Mouse (Mus musculus) cerebellum, postnatal 14 days (tissue): ENCODE measurements around the gene Ptpn5.

ENCODE experiments used
- DNase-seq, 2 experiments: peaks; one replicate each; pipeline ENCODE4 v3.0.0; 2021; ENCODE audit warnings: mixed read lengths in 2 of 2

Gene Ptpn5

GRCm38 (mm10) chr7:47133331-47133730 lies at the start of gene Ptpn5:
Gene Ptpn5 (minus strand): TSS chr7:47133684.
- DNase-seq: peak in 1 of 2 experiments; percentile 15

- no peak for DNase-seq
These were observed 37.3 kb upstream of the Ptpn5 start for GRCm38 (mm10) chr7:47170814-47171213.

GRCm38 (mm10) chr7:47165028-47165427 lies 31.5 kb upstream of the Ptpn5 start:
- DNase-seq: no peak

- no peak for DNase-seq
These were observed 29.7 kb upstream of the Ptpn5 start for GRCm38 (mm10) chr7:47163203-47163602.

- peak; percentile 38 to 51 for DNase-seq
These were observed 25.0 kb upstream of the Ptpn5 start for GRCm38 (mm10) chr7:47158451-47158850.

- DNase-seq: peak in 1 of 2 experiments; percentile 30
These were observed 24.3 kb upstream of the Ptpn5 start for GRCm38 (mm10) chr7:47157743-47158142.

GRCm38 (mm10) chr7:47155849-47156248 lies 22.4 kb upstream of the Ptpn5 start:
- DNase-seq: no peak

GRCm38 (mm10) chr7:47155396-47155795 lies 21.9 kb upstream of the Ptpn5 start:
- DNase-seq: peak in 1 of 2 experiments; percentile 40

GRCm38 (mm10) chr7:47150420-47151061 lies 17.1 kb upstream of the Ptpn5 start:
- peak; percentile 68 to 69 for DNase-seq

- DNase-seq: peak in 1 of 2 experiments; percentile 52
These were observed 14.8 kb upstream of the Ptpn5 start for GRCm38 (mm10) chr7:47148298-47148697.

- DNase-seq: peak; percentile 59 to 66
These were observed 12.7 kb upstream of the Ptpn5 start for GRCm38 (mm10) chr7:47146034-47146812.

- no peak for DNase-seq
These were observed 10.8 kb upstream of the Ptpn5 start for GRCm38 (mm10) chr7:47144299-47144698.

GRCm38 (mm10) chr7:47139823-47140325 lies 6.4 kb upstream of the Ptpn5 start:
- no peak for DNase-seq

- no peak for DNase-seq
These were observed 1.1 kb upstream of the Ptpn5 start for GRCm38 (mm10) chr7:47134570-47134969.

GRCm38 (mm10) chr7:47132931-47133260 lies 588 bp downstream of the Ptpn5 start:
- no peak for DNase-seq

GRCm38 (mm10) chr7:47132180-47132930 lies 1.1 kb downstream of the Ptpn5 start:
- DNase-seq: peak; percentile 78 to 83

- no peak for DNase-seq
These were observed 1.7 kb downstream of the Ptpn5 start for GRCm38 (mm10) chr7:47131840-47132179.

GRCm38 (mm10) chr7:47131258-47131657 lies 2.2 kb downstream of the Ptpn5 start:
- DNase-seq: no peak

GRCm38 (mm10) chr7:47122026-47122425 lies 11.5 kb downstream of the Ptpn5 start:
- no peak for DNase-seq

- peak; percentile 71 to 73 for DNase-seq
These were observed 16.8 kb downstream of the Ptpn5 start for GRCm38 (mm10) chr7:47116666-47117065.

GRCm38 (mm10) chr7:47115491-47115890 lies 18.0 kb downstream of the Ptpn5 start:
- DNase-seq: no peak

GRCm38 (mm10) chr7:47113383-47113782 lies 20.1 kb downstream of the Ptpn5 start:
- DNase-seq: no peak

- peak; percentile 56 to 64 for DNase-seq
These were observed 21.4 kb downstream of the Ptpn5 start for GRCm38 (mm10) chr7:47112036-47112435.
